Mouse (Mus musculus): ENCODE data around the gene Ranbp3. TPM values are rescaled to one million over a fixed set of nuclear protein-coding genes. Genes with fewer than 3 reads are reported as not detected.

Gene Ranbp3
- polyA plus RNA-seq, 1 experiment = 74.2 TPM

GRCm38 (mm10) chr17:56716655-56717362 is 43.7 kb downstream of the Ranbp3 start:
- Histone ChIP-seq H3K4me3 (replicated peaks; ENCODE audit: extremely low read depth, low read depth, low read length) (peak overlapping the region; percentile 86), H3K4me1 (ENCODE audit: control insufficient read depth, insufficient read depth, low read length) (peaks cover 2% of the 10 kb centered on the region; the same call in 1 of the 2 replicates)
- DNase-seq = peak; percentile 97
- WGBS = under 1% methylated on average over 55 of the region's 55 CpGs
- TF ChIP-seq POLR2A (IDR thresholded peaks at IDR 0.05; ENCODE audit: borderline replicate concordance, extremely low read depth, low read depth, low read length) = peak; percentile 89; the same call in 1 of the 2 replicates
- TF ChIP-seq CTCF (IDR thresholded peaks at IDR 0.05; ENCODE audit: insufficient read depth, low read length) = no peak

GRCm38 (mm10) chr17:56717363-56718058 is 44.4 kb downstream of the Ranbp3 start, which contains the start of the genes Ndufa11 and Vmac:
TSS of gene Ndufa11 (plus strand) at chr17:56717767.
TSS of gene Vmac (minus strand) at chr17:56718022.
- TF ChIP-seq POLR2A (IDR thresholded peaks at IDR 0.05; ENCODE audit: borderline replicate concordance, extremely low read depth, low read depth, low read length) (peak; percentile 93; the same call in 1 of the 2 replicates), CTCF (IDR thresholded peaks at IDR 0.05; ENCODE audit: insufficient read depth, low read length) (no peak)
- peak within 1 kb of the TSS; percentile 86 for H3K4me3 ChIP-seq (replicated peaks; ENCODE audit: extremely low read depth, low read depth, low read length)
- H3K4me1 ChIP-seq (ENCODE audit: control insufficient read depth, insufficient read depth, low read length) = peaks cover 2% of the 10 kb centered on the region; the same call in 1 of the 2 replicates
- DNase-seq = peak; percentile 94
- WGBS = under 1% methylated on average over 59 of the region's 59 CpGs

- H3K4me1 ChIP-seq (ENCODE audit: control insufficient read depth, insufficient read depth, low read length) = no peaks in the 10 kb centered on the region
- TF ChIP-seq CTCF (IDR thresholded peaks at IDR 0.05; ENCODE audit: insufficient read depth, low read length) (no peak), POLR2A (IDR thresholded peaks at IDR 0.05; ENCODE audit: borderline replicate concordance, extremely low read depth, low read depth, low read length) (no peak)
- WGBS = 60% methylated on average over 5 of the region's 5 CpGs
Observed at GRCm38 (mm10) chr17:56722441-56722840, 49.3 kb downstream of the Ranbp3 start.

GRCm38 (mm10) chr17:56723419-56724161 is 50.5 kb downstream of the Ranbp3 start:
- no peak for DNase-seq
- no peak overlapping the region for H3K4me3 ChIP-seq (replicated peaks; ENCODE audit: extremely low read depth, low read depth, low read length)
- TF ChIP-seq POLR2A (IDR thresholded peaks at IDR 0.05; ENCODE audit: borderline replicate concordance, extremely low read depth, low read depth, low read length) (no peak), CTCF (IDR thresholded peaks at IDR 0.05; ENCODE audit: insufficient read depth, low read length) (no peak)
- H3K4me1 ChIP-seq (ENCODE audit: control insufficient read depth, insufficient read depth, low read length) = no peaks in the 10 kb centered on the region
- WGBS = 80% methylated on average over 11 of the region's 11 CpGs

More at GRCm38 (mm10) chr17:56722441-56722840, 49.3 kb downstream of the Ranbp3 start:
- DNase-seq = no peak
- no peak overlapping the region for H3K4me3 ChIP-seq (replicated peaks; ENCODE audit: extremely low read depth, low read depth, low read length)

GRCm38 (mm10) chr17:56727029-56727649 is 54.0 kb downstream of the Ranbp3 start:
- Histone ChIP-seq H3K4me3 (replicated peaks; ENCODE audit: extremely low read depth, low read depth, low read length) (no peak overlapping the region), H3K4me1 (ENCODE audit: control insufficient read depth, insufficient read depth, low read length) (no peaks in the 10 kb centered on the region)
- 35% methylated on average over 7 of the region's 7 CpGs for WGBS
- no peak for DNase-seq
- TF ChIP-seq POLR2A (IDR thresholded peaks at IDR 0.05; ENCODE audit: borderline replicate concordance, extremely low read depth, low read depth, low read length) (no peak), CTCF (IDR thresholded peaks at IDR 0.05; ENCODE audit: insufficient read depth, low read length) (no peak)

GRCm38 (mm10) chr17:56727659-56728058 is 54.6 kb downstream of the Ranbp3 start:
- H3K4me3 ChIP-seq (replicated peaks; ENCODE audit: extremely low read depth, low read depth, low read length) = no peak overlapping the region
- 15% methylated on average over 12 of the region's 12 CpGs for WGBS
- TF ChIP-seq CTCF (IDR thresholded peaks at IDR 0.05; ENCODE audit: insufficient read depth, low read length) (no peak), POLR2A (IDR thresholded peaks at IDR 0.05; ENCODE audit: borderline replicate concordance, extremely low read depth, low read depth, low read length) (no peak)
- no peak for DNase-seq
- no peaks in the 10 kb centered on the region for H3K4me1 ChIP-seq (ENCODE audit: control insufficient read depth, insufficient read depth, low read length)

- no peak for DNase-seq
- TF ChIP-seq CTCF (IDR thresholded peaks at IDR 0.05; ENCODE audit: insufficient read depth, low read length) (no peak), POLR2A (IDR thresholded peaks at IDR 0.05; ENCODE audit: borderline replicate concordance, extremely low read depth, low read depth, low read length) (no peak)
- Histone ChIP-seq H3K4me1 (ENCODE audit: control insufficient read depth, insufficient read depth, low read length) (no peaks in the 10 kb centered on the region), H3K4me3 (replicated peaks; ENCODE audit: extremely low read depth, low read depth, low read length) (no peak overlapping the region)
- WGBS = 6% methylated on average over 12 of the region's 12 CpGs
Observed at GRCm38 (mm10) chr17:56728117-56728516, 55.0 kb downstream of the Ranbp3 start.

- no peaks in the 10 kb centered on the region for H3K4me1 ChIP-seq (ENCODE audit: control insufficient read depth, insufficient read depth, low read length)
- no peak for TF ChIP-seq CTCF (IDR thresholded peaks at IDR 0.05; ENCODE audit: insufficient read depth, low read length)
- TF ChIP-seq POLR2A (IDR thresholded peaks at IDR 0.05; ENCODE audit: borderline replicate concordance, extremely low read depth, low read depth, low read length) = no peak
- H3K4me3 ChIP-seq (replicated peaks; ENCODE audit: extremely low read depth, low read depth, low read length) = no peak overlapping the region
- no peak for DNase-seq
- 46% methylated on average over 6 of the region's 6 CpGs for WGBS
Observed at GRCm38 (mm10) chr17:56729151-56729550, 56.1 kb downstream of the Ranbp3 start.

- H3K4me1 ChIP-seq (ENCODE audit: control insufficient read depth, insufficient read depth, low read length) = no peaks in the 10 kb centered on the region
- TF ChIP-seq POLR2A (IDR thresholded peaks at IDR 0.05; ENCODE audit: borderline replicate concordance, extremely low read depth, low read depth, low read length) (no peak), CTCF (IDR thresholded peaks at IDR 0.05; ENCODE audit: insufficient read depth, low read length) (no peak)
- H3K4me3 ChIP-seq (replicated peaks; ENCODE audit: extremely low read depth, low read depth, low read length) = no peak overlapping the region
- DNase-seq = no peak
- 68% methylated on average over 2 of the region's 2 CpGs for WGBS
Observed at GRCm38 (mm10) chr17:56729656-56730055, 56.6 kb downstream of the Ranbp3 start.
